Mouse (Mus musculus): Measurements from ENCODE around the gene Susd1. TPM values are rescaled to one million over a fixed set of nuclear protein-coding genes. Genes with fewer than 3 reads are reported as not detected.

The Susd1 gene
- polyA plus RNA-seq, 2 experiments, result 5.8 to 18.1 TPM

DNA sequence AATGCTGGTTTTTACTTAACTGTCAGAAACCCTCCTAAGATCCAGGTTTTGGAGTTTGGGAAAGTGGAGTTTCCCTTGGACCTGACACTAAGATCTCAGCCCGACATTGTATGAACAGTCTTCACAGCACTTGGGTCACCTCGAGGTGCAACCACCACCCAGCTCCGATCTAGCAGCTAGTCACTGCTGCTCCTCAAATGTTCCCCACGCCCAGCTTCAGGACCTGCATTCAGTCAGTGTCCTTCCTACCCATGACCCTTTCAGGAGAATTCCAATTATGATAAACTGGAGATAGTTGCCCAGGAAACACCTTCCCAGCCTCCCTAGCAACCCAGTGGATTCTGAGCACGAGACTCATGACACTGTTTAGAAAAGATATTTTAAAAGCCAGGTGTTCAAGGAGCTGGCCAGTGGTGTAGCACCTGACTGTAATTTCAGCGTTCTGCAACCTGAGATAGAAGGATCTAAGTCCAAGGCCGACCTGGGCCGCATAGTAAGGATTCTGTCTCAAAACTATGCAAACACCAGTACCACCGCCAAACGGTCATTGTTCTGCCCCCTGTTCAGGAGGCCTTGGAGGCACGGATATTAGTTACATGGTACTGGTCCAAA lies 22.8 kb upstream of the Susd1 start:
- Histone ChIP-seq H3K36me3 (replicated peaks; ENCODE audit: control insufficient read depth, insufficient read depth, low read depth) (no peaks in the 10 kb centered on the region), H3K27ac (no peak overlapping the region), H3K4me2 (ENCODE audit: low read depth) (no peak overlapping the region), H3K4me3 (ENCODE audit: insufficient read depth in 1 of 2, low read depth in 2 of 2, low read length in 2 of 2) (no peak overlapping the region), H3K9ac (replicated peaks) (no peak overlapping the region), H3K4me1 (replicated peaks; ENCODE audit: control insufficient read depth in 2 of 2, insufficient read depth in 2 of 2, low read length in 1 of 2) (peaks cover 2 to 16% of the 10 kb centered on the region in 2 experiments; a peak in 2 of 4 replicates), H3K27me3 (ENCODE audit: control insufficient read depth, insufficient read depth, low read length) (no peaks in the 10 kb centered on the region), H3K9me3 (ENCODE audit: control insufficient read depth, low read length) (no peaks in the 10 kb centered on the region)
- TF ChIP-seq EP300 (IDR thresholded peaks at IDR 0.05; ENCODE audit: low read depth) (no peak), CTCF (IDR thresholded peaks at IDR 0.05; ENCODE audit: low read depth) (no peak)
- DNase-seq (ENCODE audit: low read depth in 3 of 3, low spot score in 3 of 3) (no peak), ATAC-seq (ENCODE audit: insufficient read depth) (no peak)
- 73% methylated on average over 11 of the region's 11 CpGs for WGBS (ENCODE audit: insufficient replicate concordance)

DNA sequence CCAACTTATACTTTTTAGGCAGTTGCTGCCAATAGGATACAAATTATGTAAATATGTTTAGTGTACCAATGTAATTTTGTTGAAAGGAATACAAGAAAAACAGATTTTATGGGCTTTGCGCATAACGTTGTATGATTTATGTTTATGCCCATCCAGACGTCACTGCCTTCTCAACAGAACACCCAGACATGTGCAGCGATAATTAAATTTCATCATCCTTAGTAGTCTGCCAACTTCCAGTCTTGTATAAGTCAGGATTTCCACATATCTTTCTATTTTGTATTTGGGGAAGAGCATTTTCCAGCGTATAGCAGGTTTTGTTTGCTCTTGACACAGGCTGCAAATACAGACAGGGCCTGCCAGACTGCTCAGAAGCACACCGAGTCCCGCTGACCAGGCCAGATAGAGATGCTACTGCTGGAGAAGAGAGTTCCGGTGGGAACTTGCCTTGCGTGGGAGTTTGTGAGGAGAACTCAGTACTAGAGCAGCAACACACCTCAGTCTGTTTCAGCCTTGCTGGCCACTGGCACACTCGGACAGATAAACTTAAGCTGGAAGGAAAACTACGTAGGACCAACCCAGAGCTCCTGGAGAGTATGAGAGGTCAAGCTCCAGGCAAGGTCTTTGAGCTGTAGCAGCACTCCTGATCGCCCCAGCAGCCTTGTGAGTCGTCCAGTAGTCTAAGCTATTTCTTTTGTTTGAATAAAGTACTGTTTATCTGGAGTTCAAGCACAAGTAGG lies 21.0 kb upstream of the Susd1 start:
- Histone ChIP-seq H3K27me3 (ENCODE audit: control insufficient read depth, insufficient read depth, low read length) (no peaks in the 10 kb centered on the region), H3K9ac (replicated peaks) (no peak overlapping the region), H3K4me2 (ENCODE audit: low read depth) (no peak overlapping the region), H3K4me1 (replicated peaks; ENCODE audit: control insufficient read depth in 2 of 2, insufficient read depth in 2 of 2, low read length in 1 of 2) (peaks cover 2 to 14% of the 10 kb centered on the region in 2 experiments; a peak in 2 of 4 replicates), H3K9me3 (ENCODE audit: control insufficient read depth, low read length) (no peaks in the 10 kb centered on the region), H3K4me3 (ENCODE audit: insufficient read depth in 1 of 2, low read depth in 2 of 2, low read length in 2 of 2) (no peak overlapping the region), H3K36me3 (replicated peaks; ENCODE audit: control insufficient read depth, insufficient read depth, low read depth) (no peaks in the 10 kb centered on the region), H3K27ac (no peak overlapping the region)
- no peak for TF ChIP-seq EP300 (IDR thresholded peaks at IDR 0.05; ENCODE audit: low read depth)
- TF ChIP-seq CTCF (IDR thresholded peaks at IDR 0.05; ENCODE audit: low read depth), result no peak
- DNase-seq (ENCODE audit: low read depth in 3 of 3, low spot score in 3 of 3) (no peak), ATAC-seq (ENCODE audit: insufficient read depth) (no peak)
- WGBS (ENCODE audit: insufficient replicate concordance), result 78% methylated on average over 13 of the region's 13 CpGs

DNA sequence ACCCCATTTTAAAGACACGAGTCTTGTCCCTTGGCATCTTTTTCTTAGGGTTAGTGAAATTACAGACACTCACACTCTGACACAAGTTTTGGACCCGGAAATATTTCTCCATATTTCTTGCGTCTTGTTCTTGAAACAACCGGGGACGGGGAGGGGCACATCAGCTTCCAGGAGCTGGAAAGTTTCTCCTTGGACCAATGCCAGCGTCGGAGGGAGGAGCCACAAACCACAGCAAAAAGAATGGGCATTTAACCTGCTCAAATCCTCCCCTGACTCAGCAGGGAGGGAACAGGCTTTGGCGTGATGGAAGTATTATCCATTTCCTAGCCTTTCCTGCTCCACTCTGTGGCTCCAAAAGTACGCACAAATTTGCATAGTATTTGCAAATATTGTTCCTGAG lies 19.5 kb upstream of the Susd1 start:
- ATAC-seq (ENCODE audit: insufficient read depth) (no peak), DNase-seq (ENCODE audit: low read depth in 3 of 3, low spot score in 3 of 3) (no peak)
- H3K9me3 ChIP-seq (ENCODE audit: control insufficient read depth, low read length), result no peaks in the 10 kb centered on the region
- H3K4me3 ChIP-seq (ENCODE audit: insufficient read depth in 1 of 2, low read depth in 2 of 2, low read length in 2 of 2), result no peak overlapping the region
- TF ChIP-seq CTCF (IDR thresholded peaks at IDR 0.05; ENCODE audit: low read depth) (no peak), EP300 (IDR thresholded peaks at IDR 0.05; ENCODE audit: low read depth) (no peak)
- 46% methylated on average over 9 of the region's 9 CpGs for whole genome bisulfite sequencing (ENCODE audit: insufficient replicate concordance)
- no peaks in the 10 kb centered on the region for H3K36me3 ChIP-seq (replicated peaks; ENCODE audit: control insufficient read depth, insufficient read depth, low read depth)
- H3K4me1 ChIP-seq (replicated peaks; ENCODE audit: control insufficient read depth in 2 of 2, insufficient read depth in 2 of 2, low read length in 1 of 2), result peaks cover 2 to 14% of the 10 kb centered on the region in 2 experiments; a peak in 2 of 4 replicates
- no peak overlapping the region for H3K9ac ChIP-seq (replicated peaks)
- H3K27me3 ChIP-seq (ENCODE audit: control insufficient read depth, insufficient read depth, low read length), result no peaks in the 10 kb centered on the region
- H3K4me2 ChIP-seq (ENCODE audit: low read depth), result no peak overlapping the region
- no peak overlapping the region for H3K27ac ChIP-seq

DNA sequence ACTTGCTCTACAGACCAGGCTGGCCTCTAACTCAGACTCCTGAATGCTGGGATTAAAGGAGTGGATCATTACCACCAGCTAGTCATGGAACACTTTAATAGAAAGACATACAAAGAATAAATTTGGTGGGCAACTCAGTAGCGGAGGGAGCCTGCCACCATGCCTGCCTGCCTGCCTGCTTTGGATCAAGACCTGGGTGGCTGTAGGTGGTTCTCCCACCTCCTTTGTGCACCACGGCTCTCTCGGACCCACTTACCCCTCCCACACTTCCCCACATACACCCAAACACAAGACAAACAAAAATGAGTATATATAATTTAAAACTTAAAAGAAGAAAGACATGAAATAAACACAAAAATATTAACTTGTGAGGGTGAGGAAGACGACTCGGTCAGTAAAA lies 18.7 kb upstream of the Susd1 start:
- no peak for TF ChIP-seq CTCF (IDR thresholded peaks at IDR 0.05; ENCODE audit: low read depth)
- no peak for TF ChIP-seq EP300 (IDR thresholded peaks at IDR 0.05; ENCODE audit: low read depth)
- no peak for DNase-seq (ENCODE audit: low read depth in 3 of 3, low spot score in 3 of 3)
- 78% methylated on average over 5 of the region's 5 CpGs for WGBS (ENCODE audit: insufficient replicate concordance)

DNA sequence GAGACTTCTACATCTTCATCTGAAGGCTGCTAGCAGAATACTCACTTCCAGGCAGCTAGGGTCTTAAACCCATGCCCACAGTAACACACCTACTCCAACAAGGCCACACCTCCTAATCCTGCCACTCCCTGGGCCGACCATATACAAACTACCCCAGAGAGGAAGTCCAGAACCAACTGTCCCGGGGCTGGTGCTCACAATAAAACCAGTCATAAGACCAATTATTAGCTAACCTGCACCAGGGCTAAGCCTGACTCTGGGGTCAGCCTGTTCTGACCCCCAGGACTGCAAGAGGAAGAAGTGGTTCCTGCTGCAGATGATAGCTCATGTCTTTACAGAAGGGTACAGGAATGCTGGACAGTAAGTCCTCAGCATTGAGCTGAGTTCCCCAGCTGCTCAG lies 17.0 kb upstream of the Susd1 start:
- peak; percentile 18; the same call in 1 of the 2 replicates for ATAC-seq (ENCODE audit: insufficient read depth)
- Histone ChIP-seq H3K4me3 (ENCODE audit: insufficient read depth in 1 of 2, low read depth in 2 of 2, low read length in 2 of 2) (no peak overlapping the region), H3K27ac (no peak overlapping the region), H3K4me1 (replicated peaks; ENCODE audit: control insufficient read depth in 2 of 2, insufficient read depth in 2 of 2, low read length in 1 of 2) (peaks cover 0 to 12% of the 10 kb centered on the region in 2 experiments; a peak in 2 of 4 replicates), H3K9me3 (ENCODE audit: control insufficient read depth, low read length) (no peaks in the 10 kb centered on the region), H3K27me3 (ENCODE audit: control insufficient read depth, insufficient read depth, low read length) (no peaks in the 10 kb centered on the region), H3K36me3 (replicated peaks; ENCODE audit: control insufficient read depth, insufficient read depth, low read depth) (no peaks in the 10 kb centered on the region), H3K4me2 (ENCODE audit: low read depth) (no peak overlapping the region), H3K9ac (replicated peaks) (no peak overlapping the region)
- WGBS (ENCODE audit: insufficient replicate concordance), result 25% methylated on average over 2 of the region's 2 CpGs
- no peak for TF ChIP-seq CTCF (IDR thresholded peaks at IDR 0.05; ENCODE audit: low read depth)
- TF ChIP-seq EP300 (IDR thresholded peaks at IDR 0.05; ENCODE audit: low read depth), result no peak
- no peak for DNase-seq (ENCODE audit: low read depth in 3 of 3, low spot score in 3 of 3)

More for the DNA sequence above, 18.7 kb upstream of the Susd1 start:
- H3K27me3 ChIP-seq (ENCODE audit: control insufficient read depth, insufficient read depth, low read length), result no peaks in the 10 kb centered on the region
- ATAC-seq (ENCODE audit: insufficient read depth), result no peak
- H3K36me3 ChIP-seq (replicated peaks; ENCODE audit: control insufficient read depth, insufficient read depth, low read depth), result no peaks in the 10 kb centered on the region
- no peak overlapping the region for H3K4me2 ChIP-seq (ENCODE audit: low read depth)
- H3K4me3 ChIP-seq (ENCODE audit: insufficient read depth in 1 of 2, low read depth in 2 of 2, low read length in 2 of 2), result no peak overlapping the region
- no peak overlapping the region for H3K9ac ChIP-seq (replicated peaks)
- no peaks in the 10 kb centered on the region for H3K9me3 ChIP-seq (ENCODE audit: control insufficient read depth, low read length)
- no peak overlapping the region for H3K27ac ChIP-seq
- peaks cover 0 to 20% of the 10 kb centered on the region in 2 experiments; a peak in 3 of 4 replicates for H3K4me1 ChIP-seq (replicated peaks; ENCODE audit: control insufficient read depth in 2 of 2, insufficient read depth in 2 of 2, low read length in 1 of 2)

All from liver, embryonic 14.5 days (tissue).